Mouse (Mus musculus) heart, postnatal 0 days (tissue): ENCODE measurements at regions not wholly inside any gene's neighbourhood (a gene's known extent, or its start where the extent isn't known, plus 50 kb on each side); places are given as distances from the start of the nearest gene placed in this dataset.

ENCODE experiments used
- ATAC-seq: fragments of 200-750 bp; cut with Nextera tagmentation; 2 replicates; pipeline ENCODE4 v1.8.0; 2017; ENCODE audit warnings: low read depth, moderate number of reproducible peaks, moderate library complexity; ENCODE audit not compliant: insufficient read depth
- DNase-seq: peaks from one replicate; pipeline ENCODE4 v3.0.0-alpha.2; 2016; ENCODE audit warnings: low spot score
- H3K27ac ChIP-seq: fragments of 300-500 bp; sonication (generic); 2 replicates; pipeline ENCODE4 v1.5.1; 2014; ENCODE audit warnings: low read depth, mild to moderate bottlenecking
- H3K27me3 ChIP-seq: fragments of 300-500 bp; sonication (generic); 2 replicates; pipeline ENCODE4 v1.6.1; 2014; ENCODE audit warnings: low read length, mixed read lengths; ENCODE audit not compliant: control insufficient read depth, insufficient read depth
- H3K36me3 ChIP-seq: fragments of 300-500 bp; sonication (generic); replicated peaks from 2 replicates; pipeline ENCODE4 v1.6.1; 2014; ENCODE audit warnings: low read length, mixed read lengths; ENCODE audit not compliant: control insufficient read depth, insufficient read depth
- H3K4me1 ChIP-seq: fragments of 300-500 bp; sonication (generic); 2 replicates; pipeline ENCODE4 v1.6.1; 2014; ENCODE audit warnings: antibody characterized with exemption; ENCODE audit not compliant: control insufficient read depth, insufficient read depth
- H3K4me2 ChIP-seq: fragments of 300-500 bp; sonication (generic); 2 replicates; pipeline ENCODE4 v1.6.1; 2014; ENCODE audit warnings: low read depth, mild to moderate bottlenecking, low read length, moderate library complexity
- H3K4me3 ChIP-seq: fragments of 300-500 bp; sonication (generic); 2 replicates; pipeline ENCODE4 v1.5.1; 2014; ENCODE audit warnings: low read depth, low read length
- H3K9ac ChIP-seq: fragments of 300-500 bp; sonication (generic); replicated peaks from 2 replicates; pipeline ENCODE4 v1.6.1; 2014; ENCODE audit warnings: low read depth, low read length, mixed read lengths
- H3K9me3 ChIP-seq: fragments of 300-500 bp; sonication (generic); replicated peaks from 2 replicates; pipeline ENCODE4 v1.6.1; 2016; ENCODE audit warnings: low read length; ENCODE audit not compliant: control insufficient read depth
- CTCF ChIP-seq: IDR thresholded peaks from 2 replicates; pipeline ENCODE4 v1.5.1; 2016; ENCODE audit warnings: antibody characterized with exemption, control low read depth, low read depth
- EP300 ChIP-seq: IDR thresholded peaks from 2 replicates; pipeline ENCODE4 v1.6.1; 2016; ENCODE audit warnings: antibody characterized with exemption, low read depth
- WGBS: fragments of 180-500 bp; shearing (Covaris S2); extraction: QIAGEN DNeasy Blood & Tissue Kit; methylation state at CpG from one replicate; pipeline ENCODE4 v1.1.7; 2014; 5-methylcytosine and 5-hydroxymethylcytosine counted together

- Histone ChIP-seq H3K9me3 (no peaks in the 10 kb centered on the region; the same call in 1 of the 2 replicates), H3K4me2 (no peak overlapping the region), H3K4me1 (no peaks in the 10 kb centered on the region), H3K36me3 (no peaks in the 10 kb centered on the region), H3K27me3 (no peaks in the 10 kb centered on the region), H3K27ac (no peak overlapping the region), H3K4me3 (no peak overlapping the region), H3K9ac (no peak overlapping the region)
- TF ChIP-seq EP300 (no peak), CTCF (no peak)
- 59% methylated on average over 10 of the region's 10 CpGs for WGBS
- DNase-seq (no peak), ATAC-seq (no peak)
Measured at GRCm38 (mm10) chr1:73392077-73392476, 376.4 kb upstream of the Tnp1 start.

GRCm38 (mm10) chr1:73389976-73390375 lies 374.3 kb upstream of the Tnp1 start:
- TF ChIP-seq CTCF = no peak
- no peak for TF ChIP-seq EP300

GRCm38 (mm10) chr1:73389174-73389573 lies 373.5 kb upstream of the Tnp1 start:
- no peak for DNase-seq
- Histone ChIP-seq H3K4me1 (no peaks in the 10 kb centered on the region), H3K9me3 (no peaks in the 10 kb centered on the region; the same call in 1 of the 2 replicates), H3K27ac (no peak overlapping the region), H3K36me3 (no peaks in the 10 kb centered on the region), H3K4me2 (no peak overlapping the region), H3K27me3 (no peaks in the 10 kb centered on the region), H3K4me3 (no peak overlapping the region), H3K9ac (no peak overlapping the region)
- TF ChIP-seq CTCF = no peak
- no peak for TF ChIP-seq EP300
- ATAC-seq = no peak
- WGBS = 84% methylated on average over 3 of the region's 3 CpGs

More at GRCm38 (mm10) chr1:73389976-73390375, 374.3 kb upstream of the Tnp1 start:
- Histone ChIP-seq H3K9me3 (no peaks in the 10 kb centered on the region; the same call in 1 of the 2 replicates), H3K27me3 (no peaks in the 10 kb centered on the region), H3K4me1 (no peaks in the 10 kb centered on the region), H3K27ac (no peak overlapping the region), H3K9ac (no peak overlapping the region), H3K36me3 (no peaks in the 10 kb centered on the region), H3K4me2 (no peak overlapping the region), H3K4me3 (no peak overlapping the region)
- ATAC-seq = no peak
- WGBS = 75% methylated on average over 3 of the region's 3 CpGs
- no peak for DNase-seq

GRCm38 (mm10) chr1:73381578-73381977 lies 365.9 kb upstream of the Tnp1 start:
- TF ChIP-seq EP300 (no peak), CTCF (no peak)
- H3K4me3 ChIP-seq = no peak overlapping the region
- no peak for ATAC-seq
- no peak overlapping the region for H3K27ac ChIP-seq
- no peak overlapping the region for H3K9ac ChIP-seq
- WGBS = 68% methylated on average over 9 of the region's 9 CpGs
- H3K27me3 ChIP-seq = no peaks in the 10 kb centered on the region
- no peaks in the 10 kb centered on the region; the same call in 1 of the 2 replicates for H3K4me1 ChIP-seq
- no peak for DNase-seq
- no peaks in the 10 kb centered on the region for H3K36me3 ChIP-seq
- H3K4me2 ChIP-seq = no peak overlapping the region
- no peaks in the 10 kb centered on the region for H3K9me3 ChIP-seq

GRCm38 (mm10) chr1:73374531-73375375 lies 359.0 kb upstream of the Tnp1 start:
- DNase-seq = no peak
- WGBS = 71% methylated on average over 7 of the region's 7 CpGs
- Histone ChIP-seq H3K4me2 (no peak overlapping the region), H3K4me1 (peaks cover 4% of the 10 kb centered on the region; the same call in 1 of the 2 replicates), H3K9me3 (0 out of 2 replicates have a peak, but pooled peaks cover 3% of the 10 kb centered on the region), H3K27ac (no peak overlapping the region), H3K27me3 (no peaks in the 10 kb centered on the region), H3K9ac (no peak overlapping the region), H3K36me3 (no peaks in the 10 kb centered on the region), H3K4me3 (no peak overlapping the region)
- no peak for ATAC-seq
- TF ChIP-seq CTCF (no peak), EP300 (no peak)

- Histone ChIP-seq H3K4me3 (no peak overlapping the region), H3K9ac (no peak overlapping the region), H3K36me3 (no peaks in the 10 kb centered on the region), H3K4me2 (no peak overlapping the region), H3K9me3 (no peaks in the 10 kb centered on the region), H3K27me3 (no peaks in the 10 kb centered on the region), H3K27ac (no peak overlapping the region), H3K4me1 (peaks cover 29% of the 10 kb centered on the region)
- DNase-seq = no peak
- 58% methylated on average over 5 of the region's 5 CpGs for WGBS
- ATAC-seq = no peak
- no peak for TF ChIP-seq EP300
- no peak for TF ChIP-seq CTCF
Measured at GRCm38 (mm10) chr1:73368222-73368621, 352.5 kb upstream of the Tnp1 start.
